Mouse (Mus musculus) G1E-ER4 (cell line): ENCODE measurements around the gene Akap10. TPM values are rescaled to one million over a fixed set of nuclear protein-coding genes. Genes with fewer than 3 reads are reported as not detected.

Source experiments
- GATA1 ChIP-seq: IDR thresholded peaks from one replicate; pipeline ENCODE4 v1.8.0; 2012; ENCODE audit warnings: low read length, inconsistent platforms
- polyA plus RNA-seq: library from polyadenylated mRNA; stranded (reverse); fragments of >175 nt; gene quantifications from 2 replicates; pipeline ENCODE4 v1.2.3, GENCODE M21; 2012

The Akap10 gene
- polyA plus RNA-seq, 1 experiment: 19.9 TPM

DNA sequence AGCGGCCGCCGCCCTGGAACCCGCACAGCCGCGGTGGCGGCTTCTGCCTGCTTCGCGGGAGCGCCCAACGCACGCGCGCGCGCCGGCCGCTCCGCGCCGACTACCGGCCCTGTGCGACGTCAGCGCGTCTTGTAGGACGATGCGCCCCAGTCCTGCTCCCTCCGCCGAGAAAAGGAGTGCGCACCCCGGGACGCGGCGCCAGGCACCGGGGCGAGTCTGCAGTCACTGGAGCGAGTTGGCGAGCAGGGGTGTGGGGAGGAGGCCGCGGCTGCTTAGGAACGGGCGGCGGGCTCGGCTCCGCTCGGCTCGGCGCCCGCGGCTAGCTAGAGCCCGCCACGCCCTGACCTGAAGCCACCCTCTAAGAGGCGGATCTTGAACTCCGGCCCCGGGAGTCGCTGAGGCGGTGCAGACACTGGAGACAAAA, 75.1 kb downstream of the Akap10 start, which contains the start of gene Ulk2:
TSS of gene Ulk2 (minus strand) at position 86 of the 424 bp plus-strand sequence.
- no peak for TF ChIP-seq GATA1

GRCm38 (mm10) chr11:61854211-61854987, 75.7 kb downstream of the Akap10 start:
- no peak for TF ChIP-seq GATA1

DNA sequence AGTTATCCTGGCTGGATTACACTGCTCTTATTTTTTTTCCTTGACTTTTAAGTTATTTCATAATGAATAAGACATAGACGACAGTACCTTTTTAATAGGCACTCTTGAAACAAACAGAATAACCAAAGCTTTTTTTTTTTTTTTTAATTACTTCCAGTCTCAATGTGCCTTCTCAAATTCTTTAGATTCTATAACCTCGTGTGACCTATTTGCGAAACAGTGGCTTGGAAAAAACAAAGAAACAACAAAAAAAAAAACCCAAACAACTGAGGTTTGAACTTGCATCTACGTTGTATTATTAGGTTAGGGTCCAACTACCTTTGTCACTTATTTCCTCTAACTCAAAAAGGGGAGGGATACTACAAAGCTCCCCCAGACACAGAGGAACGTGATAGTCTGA, 76.4 kb downstream of the Akap10 start:
- no peak for TF ChIP-seq GATA1

DNA sequence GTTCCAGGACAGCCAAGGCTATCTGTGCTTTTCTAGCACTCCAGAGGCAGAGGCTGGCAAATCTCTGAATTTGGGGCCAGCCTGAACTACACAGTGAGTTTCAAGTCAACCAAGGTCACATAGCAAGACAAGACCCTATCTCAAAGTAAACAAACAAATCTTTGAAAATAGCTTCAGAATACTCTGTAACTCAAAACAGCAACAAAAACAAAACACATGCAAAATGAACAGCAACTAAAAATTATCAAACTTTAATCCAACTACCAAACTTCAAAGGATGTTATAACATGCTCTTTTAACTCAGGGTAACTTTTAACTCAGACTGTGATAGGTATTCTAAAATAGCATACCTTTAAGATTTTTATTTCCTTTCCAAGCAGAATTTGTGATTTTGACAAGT, 77.1 kb downstream of the Akap10 start:
- TF ChIP-seq GATA1: no peak

GRCm38 (mm10) chr11:61851195-61851594, 78.9 kb downstream of the Akap10 start:
- no peak for TF ChIP-seq GATA1

DNA sequence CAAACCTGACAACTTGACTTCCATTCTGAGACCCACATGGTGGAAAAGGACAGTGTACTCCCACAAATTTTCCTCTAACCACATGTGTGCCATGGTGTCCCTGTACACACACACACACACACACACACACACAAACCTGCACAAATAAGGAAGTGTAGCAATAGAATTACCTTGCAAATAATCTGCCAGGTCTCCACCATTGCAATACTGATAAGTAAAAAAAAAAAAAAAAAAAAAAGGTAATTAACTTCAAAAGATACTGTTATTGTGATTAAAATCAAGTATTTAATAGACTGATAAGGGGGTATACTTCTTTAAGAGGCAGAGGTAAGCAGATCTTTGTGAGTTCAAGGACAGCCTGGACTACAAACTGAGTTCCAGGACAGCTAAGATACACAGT, 90.1 kb downstream of the Akap10 start:
- TF ChIP-seq GATA1: no peak

DNA sequence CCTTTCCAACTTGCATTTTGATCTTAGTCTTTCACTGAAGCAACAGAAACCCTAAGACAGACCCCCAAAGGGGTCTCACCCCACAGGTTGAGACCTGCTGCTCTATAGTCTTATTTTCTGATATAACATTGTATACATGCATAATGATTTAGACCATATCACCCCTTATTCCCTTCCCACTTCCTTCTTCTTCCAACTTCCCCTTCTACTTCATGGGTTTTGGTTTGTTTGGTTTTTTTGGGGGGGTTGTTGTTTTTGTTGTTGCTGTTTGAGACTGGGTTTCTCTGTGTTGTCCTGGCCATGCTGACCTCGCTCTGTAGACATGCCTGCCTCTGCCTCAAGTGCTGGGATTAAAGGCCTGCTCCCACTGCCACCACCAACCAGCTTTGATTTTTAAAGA, 90.9 kb downstream of the Akap10 start:
- TF ChIP-seq GATA1: no peak

Other genes starting within 250 kb of the Akap10 start
- gene Fam83g, start 246.2 kb downstream of the Akap10 start, polyA plus RNA-seq: not detected in 2 replicates
- gene Slc5a10, start 209.4 kb downstream of the Akap10 start, polyA plus RNA-seq: not detected in 2 replicates
- gene Prpsap2, start 168.2 kb downstream of the Akap10 start, polyA plus RNA-seq: 7.8 and 8.3 TPM in 2 replicates
- gene Ulk2, start 75.2 kb downstream of the Akap10 start, polyA plus RNA-seq: 3.4 and 4.8 TPM in 2 replicates
- gene Specc1, start 26.5 kb upstream of the Akap10 start, polyA plus RNA-seq: 3.0 and 4.5 TPM in 2 replicates